Mouse (Mus musculus): ENCODE measurements around the gene Pcdh10. TPM values are rescaled to one million over a fixed set of nuclear protein-coding genes. Genes with fewer than 3 reads are reported as not detected.

Pcdh10 gene
- 12.7 and 16.1 TPM in 2 replicates for polyA plus RNA-seq (2014; fragmentation: Nextera tagmentation; extraction: Ambion mirVana)

DNA sequence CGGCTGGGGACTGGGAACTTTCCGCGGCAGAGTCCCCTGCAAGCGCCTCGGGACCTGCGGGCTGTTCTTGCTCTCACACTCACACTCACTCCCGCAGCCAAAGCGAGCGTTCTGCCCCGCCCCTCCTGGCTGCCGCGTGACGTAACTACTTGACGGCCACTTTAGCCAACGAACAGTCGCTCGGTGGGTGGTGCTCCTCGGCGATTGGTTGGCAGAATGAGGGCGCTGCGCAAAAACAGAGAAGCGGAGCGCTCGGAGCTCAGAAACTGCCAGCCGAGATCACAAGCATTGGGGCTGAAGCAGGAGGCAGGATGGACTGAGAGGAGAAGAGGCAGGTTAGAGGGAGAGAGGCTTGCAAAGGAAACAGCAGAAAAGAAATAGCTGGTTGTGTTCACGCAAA, at the start of gene Pcdh10:
Pcdh10 (plus strand) TSS at position 254 of the 400 bp plus-strand sequence.
- peak; percentile 89 for ATAC-seq
- under 1% methylated on average over 26 of the region's 26 CpGs for WGBS

DNA sequence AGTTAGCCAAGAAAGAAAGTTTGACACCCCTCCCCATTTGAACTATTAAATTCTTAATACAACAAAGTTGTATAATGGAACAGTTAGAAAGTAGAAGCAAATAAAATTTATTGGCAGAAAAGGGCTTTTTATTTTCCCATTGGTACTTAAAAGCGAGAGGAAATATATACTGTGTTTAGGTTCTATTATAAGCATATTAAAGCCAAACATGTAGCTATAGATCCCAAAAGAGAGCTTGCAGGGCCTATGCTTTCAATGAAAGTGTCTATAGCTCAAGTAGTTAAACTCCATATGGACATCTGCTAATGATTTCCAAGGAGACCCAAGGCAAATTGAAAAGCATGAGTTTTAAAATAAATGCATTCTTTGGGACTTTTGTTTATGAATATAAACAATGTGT, 22.3 kb upstream of the Pcdh10 start:
- H3K9me3 ChIP-seq (replicated peaks; ENCODE audit: control insufficient read depth, low read length), result no peaks in the 10 kb centered on the region
- H3K27me3 ChIP-seq (replicated peaks; ENCODE audit: control insufficient read depth, insufficient read depth, low read length), result no peaks in the 10 kb centered on the region
- H3K4me2 ChIP-seq (ENCODE audit: low read length), result no peak overlapping the region
- 98% methylated on average over 1 of the region's 1 CpGs for WGBS
- no peak overlapping the region for H3K4me3 ChIP-seq (ENCODE audit: low read depth, low read length)
- ATAC-seq (no peak), DNase-seq (ENCODE audit: low spot score) (no peak)
- no peak overlapping the region for H3K9ac ChIP-seq (ENCODE audit: low read length)
- no peak overlapping the region for H3K27ac ChIP-seq (ENCODE audit: low read depth, low read length)
- H3K36me3 ChIP-seq (ENCODE audit: control insufficient read depth, insufficient read depth, low read length), result no peaks in the 10 kb centered on the region
- H3K4me1 ChIP-seq (ENCODE audit: control insufficient read depth, insufficient read depth, low read length), result no peaks in the 10 kb centered on the region

More for the DNA sequence above, at the start of gene Pcdh10:
- Histone ChIP-seq H3K4me2 (ENCODE audit: low read length) (peak within 1 kb of the TSS; percentile 89), H3K27me3 (replicated peaks; ENCODE audit: control insufficient read depth, insufficient read depth, low read length) (no peaks in the 10 kb centered on the region), H3K36me3 (ENCODE audit: control insufficient read depth, insufficient read depth, low read length) (no peaks in the 10 kb centered on the region), H3K9ac (ENCODE audit: low read length) (peak within 1 kb of the TSS; percentile 77), H3K4me3 (ENCODE audit: low read depth, low read length) (peak within 1 kb of the TSS; percentile 68), H3K27ac (ENCODE audit: low read depth, low read length) (peak within 1 kb of the TSS; percentile 86), H3K4me1 (ENCODE audit: control insufficient read depth, insufficient read depth, low read length) (peaks cover 7% of the 10 kb centered on the region), H3K9me3 (replicated peaks; ENCODE audit: control insufficient read depth, low read length) (no peaks in the 10 kb centered on the region)
- DNase-seq (ENCODE audit: low spot score), result peak; percentile 99

DNA sequence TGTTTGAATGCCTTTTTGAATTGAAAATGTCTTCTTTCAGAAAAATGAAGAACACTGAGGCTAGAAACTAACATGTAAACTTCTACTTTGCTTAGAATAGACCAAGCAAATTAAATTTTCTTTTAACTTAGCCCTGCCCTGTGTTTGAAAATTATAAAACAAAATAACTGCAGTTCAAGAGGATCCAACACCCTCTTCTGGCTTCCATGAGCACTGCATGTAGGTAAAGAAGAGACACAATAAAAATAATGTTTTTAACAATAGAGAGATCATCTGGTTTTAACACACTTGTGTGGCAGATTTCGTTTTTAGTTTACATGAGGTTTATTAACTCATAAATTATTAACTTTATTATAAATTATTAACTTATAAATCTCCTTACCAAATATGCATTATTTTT, 9.2 kb upstream of the Pcdh10 start:
- H3K27ac ChIP-seq (ENCODE audit: low read depth, low read length), result no peak overlapping the region
- H3K4me2 ChIP-seq (ENCODE audit: low read length), result no peak overlapping the region
- no peak overlapping the region for H3K4me3 ChIP-seq (ENCODE audit: low read depth, low read length)
- no peaks in the 10 kb centered on the region for H3K4me1 ChIP-seq (ENCODE audit: control insufficient read depth, insufficient read depth, low read length)
- no peaks in the 10 kb centered on the region for H3K27me3 ChIP-seq (replicated peaks; ENCODE audit: control insufficient read depth, insufficient read depth, low read length)
- ATAC-seq, result no peak
- no peak for DNase-seq (ENCODE audit: low spot score)
- no peaks in the 10 kb centered on the region for H3K36me3 ChIP-seq (ENCODE audit: control insufficient read depth, insufficient read depth, low read length)
- H3K9ac ChIP-seq (ENCODE audit: low read length), result no peak overlapping the region
- WGBS, result 70% methylated on average over 1 of the region's 1 CpGs
- no peaks in the 10 kb centered on the region for H3K9me3 ChIP-seq (replicated peaks; ENCODE audit: control insufficient read depth, low read length)

DNA sequence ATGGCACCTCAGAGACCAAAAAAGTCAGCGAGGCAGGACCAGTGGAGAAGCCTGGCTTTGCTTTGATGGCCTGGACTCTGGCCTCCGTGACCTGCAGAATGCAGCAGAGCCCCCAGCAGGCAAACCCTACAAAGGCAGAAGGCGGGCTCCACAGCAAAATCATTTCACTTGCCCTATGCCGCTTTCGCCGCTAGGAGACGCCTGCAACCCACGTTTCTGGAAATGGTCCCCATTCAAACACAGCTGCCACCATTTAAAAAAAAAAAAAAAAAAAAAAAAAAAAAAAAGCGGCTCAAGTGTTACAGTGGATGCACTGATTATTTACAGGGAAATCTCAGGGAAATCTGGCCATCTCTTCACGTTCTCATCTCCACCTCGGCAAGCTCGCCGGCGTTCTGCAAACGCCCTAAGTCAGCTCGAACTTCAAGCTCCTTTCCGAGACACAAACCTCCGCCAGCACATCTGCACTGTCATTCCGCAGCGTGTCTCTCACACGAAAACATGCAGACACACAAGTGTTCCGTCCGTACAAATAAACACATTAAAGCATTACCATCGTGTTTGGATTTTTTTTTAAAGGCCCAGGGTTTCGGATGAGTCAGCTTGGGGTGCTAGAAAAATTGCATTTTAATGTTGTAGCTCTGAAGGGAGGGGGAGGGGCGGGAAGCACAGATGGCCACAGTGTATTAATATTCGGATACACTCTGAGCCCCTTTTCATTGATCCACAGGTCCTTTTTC, 2.3 kb upstream of the Pcdh10 start:
- DNase-seq (ENCODE audit: low spot score) (peak; percentile 91), ATAC-seq (0 out of 2 replicates have a peak, but pooled peaks have one; percentile 1)
- H3K9ac ChIP-seq (ENCODE audit: low read length), result peak overlapping the region; percentile 77
- H3K27ac ChIP-seq (ENCODE audit: low read depth, low read length), result peak overlapping the region; percentile 86
- peak overlapping the region; percentile 68 for H3K4me3 ChIP-seq (ENCODE audit: low read depth, low read length)
- WGBS, result under 1% methylated on average over 27 of the region's 27 CpGs
- peaks cover 6% of the 10 kb centered on the region; the same call in 1 of the 2 replicates for H3K4me1 ChIP-seq (ENCODE audit: control insufficient read depth, insufficient read depth, low read length)
- H3K36me3 ChIP-seq (ENCODE audit: control insufficient read depth, insufficient read depth, low read length), result no peaks in the 10 kb centered on the region
- H3K27me3 ChIP-seq (replicated peaks; ENCODE audit: control insufficient read depth, insufficient read depth, low read length), result no peaks in the 10 kb centered on the region
- H3K4me2 ChIP-seq (ENCODE audit: low read length), result peak overlapping the region; percentile 89
- H3K9me3 ChIP-seq (replicated peaks; ENCODE audit: control insufficient read depth, low read length), result no peaks in the 10 kb centered on the region

DNA sequence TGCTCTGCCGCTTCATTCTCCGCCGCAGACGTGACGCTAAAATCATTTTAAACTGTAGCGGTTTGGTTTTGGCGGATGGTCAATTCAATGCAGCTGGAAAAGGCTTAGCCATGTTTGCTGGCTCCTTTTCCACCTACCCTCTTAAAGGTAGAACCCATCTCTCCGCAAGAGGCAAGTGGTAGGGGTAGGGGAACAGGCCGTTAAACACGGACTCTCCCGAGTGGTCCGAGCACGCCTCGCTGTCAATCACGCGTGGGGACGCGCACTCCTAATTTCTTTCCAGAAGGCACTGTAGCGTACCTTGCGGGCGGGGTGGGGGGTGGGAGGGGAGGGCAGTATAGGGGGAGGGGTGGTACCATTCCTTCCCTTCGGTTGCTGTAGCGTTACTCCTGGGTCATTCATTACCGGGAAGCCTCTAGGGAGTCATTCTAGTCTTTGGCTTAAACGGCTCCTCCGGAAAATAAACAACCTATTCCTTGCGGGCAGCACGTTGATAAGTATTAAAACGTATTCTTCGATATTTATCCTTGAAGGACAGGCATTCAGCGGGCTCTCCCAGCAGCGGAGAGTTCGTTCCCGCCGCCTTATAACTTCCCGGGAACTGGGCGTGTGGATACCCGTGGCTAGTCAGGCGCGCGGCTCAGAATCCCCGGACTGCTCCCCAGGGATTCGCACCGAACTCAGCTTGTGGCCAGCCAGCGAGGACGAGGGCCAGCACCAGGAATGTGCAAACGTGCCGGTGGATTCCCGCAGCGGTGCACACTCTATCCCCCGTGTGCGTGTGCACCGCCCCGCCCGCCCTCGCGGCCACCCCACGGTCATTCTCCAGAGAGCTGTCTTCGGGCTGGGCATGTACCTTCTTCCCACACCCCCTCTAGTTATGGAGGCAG, 1.5 kb upstream of the Pcdh10 start:
- under 1% methylated on average over 59 of the region's 59 CpGs for WGBS
- peak overlapping the region; percentile 89 for H3K4me2 ChIP-seq (ENCODE audit: low read length)
- H3K4me3 ChIP-seq (ENCODE audit: low read depth, low read length), result peak overlapping the region; percentile 68
- H3K27me3 ChIP-seq (replicated peaks; ENCODE audit: control insufficient read depth, insufficient read depth, low read length), result no peaks in the 10 kb centered on the region
- peak; percentile 30 for ATAC-seq
- H3K4me1 ChIP-seq (ENCODE audit: control insufficient read depth, insufficient read depth, low read length), result peaks cover 6% of the 10 kb centered on the region; the same call in 1 of the 2 replicates
- H3K36me3 ChIP-seq (ENCODE audit: control insufficient read depth, insufficient read depth, low read length), result no peaks in the 10 kb centered on the region
- no peaks in the 10 kb centered on the region for H3K9me3 ChIP-seq (replicated peaks; ENCODE audit: control insufficient read depth, low read length)
- peak overlapping the region; percentile 86 for H3K27ac ChIP-seq (ENCODE audit: low read depth, low read length)
- H3K9ac ChIP-seq (ENCODE audit: low read length), result peak overlapping the region; percentile 77
- peak; percentile 73 for DNase-seq (ENCODE audit: low spot score)

DNA sequence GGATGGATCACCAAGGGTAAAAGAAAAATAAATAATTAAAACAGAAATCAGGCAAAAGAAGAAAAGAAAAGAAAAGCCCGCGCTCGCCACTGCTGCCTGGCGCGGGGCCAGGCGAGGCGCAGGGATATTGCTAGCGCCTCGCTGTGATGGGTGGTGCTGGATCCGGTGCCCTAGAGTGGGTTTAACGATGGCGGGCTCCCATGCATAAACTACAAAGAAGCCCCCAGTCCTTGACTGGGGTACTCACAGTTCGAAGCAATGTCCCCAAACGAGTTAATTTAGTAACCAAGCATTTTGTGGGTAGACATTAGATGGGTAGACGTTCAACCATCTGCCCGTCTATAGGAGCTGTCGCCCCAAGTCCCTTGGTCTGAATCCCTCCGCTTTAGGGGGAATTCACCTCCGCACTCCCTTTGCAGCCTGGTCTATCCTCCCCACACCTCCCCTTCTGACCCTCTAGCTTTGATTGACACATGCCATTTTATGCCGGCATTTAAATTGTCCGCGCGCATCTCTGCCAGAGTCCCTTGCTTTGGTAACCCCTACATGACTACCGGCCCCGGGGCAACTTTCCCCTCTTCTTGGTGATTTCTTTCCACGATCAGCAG, 703 bp upstream of the Pcdh10 start:
- Histone ChIP-seq H3K4me3 (ENCODE audit: low read depth, low read length) (peak overlapping the region; percentile 68), H3K9me3 (replicated peaks; ENCODE audit: control insufficient read depth, low read length) (no peaks in the 10 kb centered on the region), H3K27ac (ENCODE audit: low read depth, low read length) (peak overlapping the region; percentile 86), H3K9ac (ENCODE audit: low read length) (peak overlapping the region; percentile 77), H3K36me3 (ENCODE audit: control insufficient read depth, insufficient read depth, low read length) (no peaks in the 10 kb centered on the region), H3K4me1 (ENCODE audit: control insufficient read depth, insufficient read depth, low read length) (peaks cover 6% of the 10 kb centered on the region; the same call in 1 of the 2 replicates), H3K4me2 (ENCODE audit: low read length) (peak overlapping the region; percentile 89), H3K27me3 (replicated peaks; ENCODE audit: control insufficient read depth, insufficient read depth, low read length) (no peaks in the 10 kb centered on the region)
- peak; percentile 85 for DNase-seq (ENCODE audit: low spot score)
- ATAC-seq, result peak; percentile 49
- under 1% methylated on average over 26 of the region's 26 CpGs for WGBS

DNA sequence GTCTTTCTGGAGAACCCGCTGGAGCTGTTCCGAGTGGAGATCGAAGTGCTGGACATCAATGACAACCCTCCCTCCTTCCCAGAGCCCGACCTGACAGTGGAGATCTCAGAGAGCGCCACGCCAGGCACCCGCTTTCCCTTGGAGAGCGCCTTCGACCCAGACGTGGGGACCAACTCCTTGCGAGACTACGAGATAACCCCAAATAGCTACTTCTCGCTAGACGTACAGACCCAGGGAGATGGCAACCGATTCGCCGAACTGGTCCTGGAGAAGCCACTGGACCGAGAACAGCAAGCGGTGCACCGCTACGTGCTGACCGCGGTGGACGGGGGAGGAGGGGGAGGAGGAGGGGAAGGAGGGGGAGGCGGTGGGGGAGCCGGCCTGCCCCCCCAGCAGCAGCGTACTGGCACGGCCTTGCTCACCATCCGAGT, 1.4 kb downstream of the Pcdh10 start:
- no peaks in the 10 kb centered on the region for H3K27me3 ChIP-seq (replicated peaks; ENCODE audit: control insufficient read depth, insufficient read depth, low read length)
- H3K9ac ChIP-seq (ENCODE audit: low read length), result peak overlapping the region; percentile 77
- peaks cover 14% of the 10 kb centered on the region for H3K4me1 ChIP-seq (ENCODE audit: control insufficient read depth, insufficient read depth, low read length)
- H3K27ac ChIP-seq (ENCODE audit: low read depth, low read length), result no peak overlapping the region; the same call in 1 of the 2 replicates
- H3K9me3 ChIP-seq (replicated peaks; ENCODE audit: control insufficient read depth, low read length), result no peaks in the 10 kb centered on the region
- 0% methylated on average over 25 of the region's 29 CpGs for WGBS
- no peaks in the 10 kb centered on the region for H3K36me3 ChIP-seq (ENCODE audit: control insufficient read depth, insufficient read depth, low read length)
- H3K4me2 ChIP-seq (ENCODE audit: low read length), result peak overlapping the region; percentile 89
- DNase-seq (ENCODE audit: low spot score) (peak; percentile 51), ATAC-seq (no peak)
- peak overlapping the region; percentile 68 for H3K4me3 ChIP-seq (ENCODE audit: low read depth, low read length)

DNA sequence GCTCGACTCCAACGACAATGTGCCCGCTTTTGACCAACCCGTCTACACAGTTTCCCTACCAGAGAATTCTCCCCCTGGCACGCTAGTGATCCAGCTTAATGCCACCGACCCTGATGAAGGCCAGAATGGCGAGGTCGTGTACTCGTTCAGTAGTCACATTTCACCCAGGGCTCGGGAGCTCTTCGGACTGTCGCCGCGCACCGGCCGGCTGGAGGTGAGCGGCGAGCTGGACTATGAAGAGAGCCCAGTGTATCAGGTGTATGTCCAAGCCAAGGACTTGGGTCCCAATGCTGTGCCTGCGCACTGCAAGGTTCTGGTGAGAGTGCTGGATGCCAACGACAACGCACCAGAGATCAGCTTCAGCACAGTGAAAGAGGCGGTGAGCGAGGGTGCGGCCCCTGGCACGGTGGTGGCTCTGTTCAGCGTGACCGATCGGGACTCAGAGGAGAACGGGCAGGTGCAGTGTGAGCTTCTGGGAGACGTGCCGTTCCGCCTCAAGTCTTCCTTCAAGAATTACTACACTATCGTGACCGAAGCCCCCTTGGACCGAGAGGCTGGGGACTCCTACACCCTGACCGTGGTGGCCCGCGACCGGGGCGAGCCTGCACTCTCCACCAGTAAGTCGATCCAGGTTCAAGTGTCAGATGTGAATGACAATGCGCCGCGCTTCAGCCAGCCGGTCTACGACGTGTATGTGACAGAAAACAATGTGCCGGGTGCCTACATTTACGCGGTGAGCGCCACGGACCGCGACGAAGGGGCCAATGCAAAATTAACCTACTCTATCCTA, 2.0 kb downstream of the Pcdh10 start:
- no peak for ATAC-seq
- under 1% methylated on average over 55 of the region's 55 CpGs for WGBS
- no peaks in the 10 kb centered on the region for H3K27me3 ChIP-seq (replicated peaks; ENCODE audit: control insufficient read depth, insufficient read depth, low read length)
- peak overlapping the region; percentile 77 for H3K9ac ChIP-seq (ENCODE audit: low read length)
- peak overlapping the region; percentile 89 for H3K4me2 ChIP-seq (ENCODE audit: low read length)
- peak overlapping the region; percentile 60 for H3K27ac ChIP-seq (ENCODE audit: low read depth, low read length)
- H3K36me3 ChIP-seq (ENCODE audit: control insufficient read depth, insufficient read depth, low read length), result no peaks in the 10 kb centered on the region
- no peaks in the 10 kb centered on the region for H3K9me3 ChIP-seq (replicated peaks; ENCODE audit: control insufficient read depth, low read length)
- H3K4me1 ChIP-seq (ENCODE audit: control insufficient read depth, insufficient read depth, low read length), result peaks cover 14% of the 10 kb centered on the region
- H3K4me3 ChIP-seq (ENCODE audit: low read depth, low read length), result peak overlapping the region; percentile 68
- peak; percentile 53 for DNase-seq (ENCODE audit: low spot score)
